Mouse (Mus musculus) lung, postnatal 36 days (tissue): Measurements from ENCODE around the gene Spock2.

Experiments
- DNase-seq: peaks from one replicate; pipeline ENCODE4 v3.0.0; 2022; ENCODE audit warnings: mixed read lengths

The Spock2 gene

GRCm38 (mm10) chr10:60106146-60106530 lies at the start of gene Spock2:
Spock2 (plus strand) TSS chr10:60106219.
- DNase-seq: peak; percentile 44

- DNase-seq: no peak
Observed at GRCm38 (mm10) chr10:60062173-60062572, 43.8 kb upstream of the Spock2 start.

GRCm38 (mm10) chr10:60062931-60063330 lies 43.1 kb upstream of the Spock2 start:
- DNase-seq: no peak

GRCm38 (mm10) chr10:60066524-60066923 lies 39.5 kb upstream of the Spock2 start:
- DNase-seq: peak; percentile 67

GRCm38 (mm10) chr10:60075159-60075558 lies 30.9 kb upstream of the Spock2 start:
- DNase-seq: no peak

GRCm38 (mm10) chr10:60077226-60077625 lies 28.8 kb upstream of the Spock2 start:
- no peak for DNase-seq

- DNase-seq: no peak
Observed at GRCm38 (mm10) chr10:60077736-60078560, 28.1 kb upstream of the Spock2 start.

GRCm38 (mm10) chr10:60078561-60078917 lies 27.5 kb upstream of the Spock2 start:
- peak; percentile 28 for DNase-seq

- peak; percentile 36 for DNase-seq
Observed at GRCm38 (mm10) chr10:60080171-60080570, 25.8 kb upstream of the Spock2 start.

- DNase-seq: no peak
Observed at GRCm38 (mm10) chr10:60080601-60080981, 25.4 kb upstream of the Spock2 start.

- DNase-seq: no peak
Observed at GRCm38 (mm10) chr10:60080982-60081825, 24.8 kb upstream of the Spock2 start.

GRCm38 (mm10) chr10:60081905-60082304 lies 24.1 kb upstream of the Spock2 start:
- peak; percentile 75 for DNase-seq

GRCm38 (mm10) chr10:60084065-60084464 lies 22.0 kb upstream of the Spock2 start:
- DNase-seq: no peak

- no peak for DNase-seq
Observed at GRCm38 (mm10) chr10:60092311-60092710, 13.7 kb upstream of the Spock2 start.

- no peak for DNase-seq
Observed at GRCm38 (mm10) chr10:60093751-60094150, 12.3 kb upstream of the Spock2 start.

GRCm38 (mm10) chr10:60095558-60095957 lies 10.5 kb upstream of the Spock2 start:
- DNase-seq: no peak

- no peak for DNase-seq
Observed at GRCm38 (mm10) chr10:60096302-60096701, 9.7 kb upstream of the Spock2 start.

GRCm38 (mm10) chr10:60097146-60097545 lies 8.9 kb upstream of the Spock2 start:
- no peak for DNase-seq

GRCm38 (mm10) chr10:60097774-60098173 lies 8.2 kb upstream of the Spock2 start:
- DNase-seq: no peak

- DNase-seq: no peak
Observed at GRCm38 (mm10) chr10:60105391-60106145, 451 bp upstream of the Spock2 start.

GRCm38 (mm10) chr10:60106531-60107186 lies 640 bp downstream of the Spock2 start:
- peak; percentile 51 for DNase-seq

- DNase-seq: no peak
Observed at GRCm38 (mm10) chr10:60107448-60107847, 1.4 kb downstream of the Spock2 start.
